Mouse (Mus musculus) G1E (cell line): Measurements from ENCODE around the gene Ptcd1. TPM values are rescaled to one million over a fixed set of nuclear protein-coding genes. Genes with fewer than 3 reads are reported as not detected.

Source experiments
- ATAC-seq: 2 replicates; pipeline ENCODE4 v1.8.0; 2016; ENCODE audit warnings: mild to moderate bottlenecking; ENCODE audit not compliant: insufficient number of reproducible peaks, poor library complexity, low FRiP score, severe bottlenecking; ENCODE audit errors: extremely low read depth
- DNase-seq: peaks from one replicate; pipeline ENCODE4 v3.0.0; 2012; ENCODE audit warnings: low spot score
- H3K27me3 ChIP-seq: 2 replicates; pipeline ENCODE4 v1.6.1; 2012; ENCODE audit warnings: mild to moderate bottlenecking, low read length, inconsistent platforms; ENCODE audit not compliant: insufficient read depth
- H3K36me3 ChIP-seq: replicated peaks from 2 replicates; pipeline ENCODE3; 2012; ENCODE audit warnings: mild to moderate bottlenecking, inconsistent platforms
- H3K4me1 ChIP-seq: 2 replicates; pipeline ENCODE4 v1.6.1; 2012; ENCODE audit warnings: low read depth, low read length, inconsistent platforms, mixed read lengths; ENCODE audit not compliant: insufficient read depth
- H3K4me3 ChIP-seq: 2 replicates; pipeline ENCODE4 v1.5.1; 2012; ENCODE audit warnings: low read depth, mild to moderate bottlenecking, inconsistent platforms, low read length, moderate library complexity, mixed read lengths
- H3K9me3 ChIP-seq: replicated peaks from 2 replicates; pipeline ENCODE4 v1.6.1; 2012; ENCODE audit warnings: inconsistent platforms
- CTCF ChIP-seq: IDR thresholded peaks from 2 replicates; pipeline ENCODE4 v1.5.1; 2012; ENCODE audit warnings: low read depth, low read length, inconsistent platforms, mixed read lengths
- GATA1 ChIP-seq: IDR thresholded peaks from 2 replicates; pipeline ENCODE4 v1.6.1; 2012; ENCODE audit warnings: borderline replicate concordance, low read length, inconsistent platforms, mixed read lengths
- GATA2 ChIP-seq: IDR thresholded peaks from 2 replicates; pipeline ENCODE4 v1.6.1; 2012; ENCODE audit warnings: low read depth, low read length, inconsistent platforms, borderline replicate concordance
- POLR2AphosphoS5 ChIP-seq: IDR thresholded peaks from 2 replicates; pipeline ENCODE4 v1.6.1; 2012; ENCODE audit warnings: low read depth, low read length, inconsistent platforms; ENCODE audit not compliant: insufficient replicate concordance
- TAL1 ChIP-seq: conservative IDR thresholded peaks from 2 replicates; pipeline ENCODE4 v1.6.1; 2012; ENCODE audit warnings: low read depth, low read length, inconsistent platforms, mixed read lengths
- polyA plus RNA-seq: library from polyadenylated mRNA; stranded (reverse); fragments of >175 nt; gene quantifications from 2 replicates; pipeline ENCODE4 v1.2.3, GENCODE M21; 2012
- total RNA-seq, 2 experiments: library from RNA; stranded (forward) in 1 of 2; stranded (reverse) in 1 of 2; fragments of 200-1000 nt in 1 of 2; fragments of >200 nt in 1 of 2; fragmentation: Nextera tagmentation in 1 of 2; gene quantifications; 2 replicates each; pipeline ENCODE4 v1.2.3; 2014 to 2017

Gene Ptcd1
- total and polyA plus RNA-seq, 3 experiments, result 8.2 to 17.1 (median 10.9) TPM

DNA sequence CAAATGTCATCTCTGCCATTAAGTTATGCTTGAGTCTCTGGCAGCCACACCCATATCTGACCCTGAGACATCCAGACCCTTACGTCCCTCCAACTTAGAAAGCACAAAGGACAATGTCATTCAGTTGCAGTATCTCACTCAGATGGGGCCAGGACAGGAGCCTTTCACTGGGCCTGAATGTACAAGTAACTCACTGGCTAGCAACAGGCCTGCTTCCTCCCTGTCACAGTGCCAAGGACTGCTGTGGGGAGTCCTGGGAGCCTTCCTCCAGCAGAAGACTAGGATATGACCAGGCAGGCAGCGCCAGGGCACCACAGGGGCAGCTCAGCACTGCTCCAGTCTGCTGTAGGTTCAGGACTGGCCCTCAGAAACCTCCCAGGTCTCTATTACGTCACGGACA, 37.8 kb downstream of the Ptcd1 start:
- peaks cover 98% of the 10 kb centered on the region for H3K36me3 ChIP-seq
- ATAC-seq (no peak), DNase-seq (no peak)
- no peaks in the 10 kb centered on the region for H3K27me3 ChIP-seq
- H3K4me1 ChIP-seq, result peaks cover 56% of the 10 kb centered on the region
- H3K9me3 ChIP-seq, result no peaks in the 10 kb centered on the region
- no peak overlapping the region for H3K4me3 ChIP-seq
- TF ChIP-seq CTCF (no peak), POLR2AphosphoS5 (0 out of 2 replicates have a peak, but pooled peaks have one; percentile 21)

DNA sequence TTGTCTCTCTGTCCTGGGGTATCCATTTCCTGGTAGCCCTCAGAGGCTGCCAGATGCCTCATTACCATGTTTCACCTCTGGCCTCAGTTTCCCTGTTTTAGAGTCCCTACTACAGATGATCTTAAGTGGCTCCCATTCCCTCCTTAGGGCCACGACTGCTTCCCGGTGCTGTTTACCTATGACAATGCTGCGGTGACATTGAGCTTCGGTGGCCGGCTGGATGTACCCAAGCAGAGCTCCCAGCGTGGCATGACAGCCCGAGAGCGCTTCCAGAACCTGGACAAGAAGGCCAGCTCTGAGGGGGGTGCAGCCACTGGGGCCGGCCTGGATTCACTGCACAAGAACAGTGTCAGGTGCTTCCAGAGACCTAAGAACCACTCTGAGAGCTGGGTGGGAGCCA, 40.3 kb downstream of the Ptcd1 start:
- peaks cover 98% of the 10 kb centered on the region for H3K36me3 ChIP-seq

DNA sequence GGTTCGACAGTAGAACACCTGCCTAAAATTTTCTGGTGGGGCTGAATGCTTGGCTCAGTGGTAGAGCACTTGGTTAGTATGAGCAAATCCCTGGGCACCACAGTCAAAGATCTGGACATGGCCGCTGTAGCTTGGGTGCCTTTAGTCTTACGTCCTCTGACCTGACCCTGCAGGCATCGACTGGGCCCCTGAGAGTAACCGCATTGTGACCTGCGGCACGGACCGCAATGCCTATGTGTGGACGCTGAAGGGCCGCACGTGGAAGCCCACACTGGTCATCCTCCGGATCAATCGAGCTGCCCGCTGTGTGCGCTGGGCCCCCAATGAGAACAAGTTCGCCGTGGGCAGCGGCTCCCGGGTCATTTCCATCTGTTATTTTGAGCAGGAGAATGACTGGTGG, 43.5 kb downstream of the Ptcd1 start:
- DNase-seq, result no peak
- TF ChIP-seq TAL1 (no peak), CTCF (no peak), GATA2 (no peak), GATA1 (no peak), POLR2AphosphoS5 (no peak)
- H3K36me3 ChIP-seq, result peaks cover 100% of the 10 kb centered on the region
- H3K4me1 ChIP-seq, result peaks cover 65% of the 10 kb centered on the region
- H3K9me3 ChIP-seq, result peaks cover 11% of the 10 kb centered on the region
- no peak for ATAC-seq
- no peaks in the 10 kb centered on the region for H3K27me3 ChIP-seq
- H3K4me3 ChIP-seq, result no peak overlapping the region

More for the DNA sequence above, 40.3 kb downstream of the Ptcd1 start:
- TF ChIP-seq POLR2AphosphoS5 (no peak), GATA2 (no peak), TAL1 (no peak), CTCF (no peak), GATA1 (no peak)
- Histone ChIP-seq H3K27me3 (no peaks in the 10 kb centered on the region), H3K4me3 (no peak overlapping the region), H3K9me3 (peaks cover 4% of the 10 kb centered on the region; the same call in 1 of the 2 replicates), H3K4me1 (peaks cover 61% of the 10 kb centered on the region)
- no peak for ATAC-seq
- no peak for DNase-seq

DNA sequence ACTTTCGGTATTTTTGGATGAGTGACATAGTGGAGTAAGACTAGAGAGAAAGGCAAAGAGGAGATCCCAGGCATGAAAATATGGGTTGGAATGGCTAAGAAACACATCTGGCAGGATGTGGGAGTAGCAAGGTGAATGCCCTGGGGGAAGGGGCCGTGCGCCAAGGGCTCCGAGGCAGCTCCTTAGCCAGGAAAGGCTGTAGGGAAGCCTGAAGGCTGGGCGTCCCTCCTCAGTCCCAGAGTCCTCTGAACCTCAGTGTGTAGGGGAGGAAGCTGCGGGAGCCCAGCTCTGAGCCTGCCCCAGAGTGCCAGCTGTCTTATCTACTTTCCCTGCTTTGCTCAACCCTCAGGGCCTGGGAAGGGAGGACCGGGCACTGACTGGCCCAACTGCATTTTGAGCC, 46.0 kb downstream of the Ptcd1 start:
- DNase-seq, result no peak
- Histone ChIP-seq H3K4me1 (peaks cover 71% of the 10 kb centered on the region), H3K27me3 (no peaks in the 10 kb centered on the region), H3K36me3 (peaks cover 93% of the 10 kb centered on the region), H3K9me3 (peaks cover 12% of the 10 kb centered on the region), H3K4me3 (0 out of 2 replicates have a peak overlapping the region, but pooled peaks have one; percentile 27)
- no peak for TF ChIP-seq CTCF
- TF ChIP-seq GATA1, result no peak
- TF ChIP-seq TAL1, result no peak
- TF ChIP-seq GATA2, result no peak
- TF ChIP-seq POLR2AphosphoS5, result no peak
- no peak for ATAC-seq

DNA sequence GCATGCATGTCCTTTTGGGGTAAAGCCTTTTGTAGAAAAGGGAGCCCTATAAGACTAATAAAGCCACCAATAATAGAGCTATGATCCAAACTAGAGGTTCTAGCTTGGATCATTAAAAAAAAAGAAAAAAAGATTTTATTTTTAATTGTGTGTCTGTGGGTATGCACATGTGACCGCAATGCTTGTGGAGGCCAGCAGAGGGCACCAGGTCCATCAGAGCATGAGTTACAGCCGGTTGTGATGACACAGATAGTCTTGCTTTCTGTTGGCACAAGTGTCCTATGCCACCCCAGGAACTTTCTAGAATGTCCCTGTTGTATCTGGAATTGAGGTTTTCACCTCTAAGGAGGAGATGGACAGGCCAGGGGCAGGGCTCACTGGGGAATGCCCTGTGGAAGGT, 47.5 kb downstream of the Ptcd1 start:
- peaks cover 78% of the 10 kb centered on the region for H3K36me3 ChIP-seq

DNA sequence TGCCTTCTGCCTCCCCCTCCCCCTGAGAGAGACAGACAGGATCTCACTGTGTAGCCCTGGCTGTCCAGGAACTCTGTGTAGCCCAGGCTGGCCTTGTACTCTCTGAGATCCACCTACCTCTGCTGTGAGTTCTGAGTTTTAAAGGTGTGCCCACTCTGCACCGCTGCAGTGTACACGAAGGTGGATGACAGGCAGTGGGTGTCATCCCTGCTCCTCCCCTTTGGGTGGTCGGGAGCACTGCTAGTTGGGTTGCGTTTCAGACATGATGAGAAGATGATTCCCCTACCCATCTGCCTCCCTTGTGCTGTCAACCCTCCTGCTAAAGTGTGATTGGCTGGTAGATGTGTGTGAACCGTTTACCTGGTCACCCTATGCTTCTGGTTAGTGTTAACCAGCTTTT, 48.4 kb downstream of the Ptcd1 start:
- ATAC-seq, result no peak
- peaks cover 70% of the 10 kb centered on the region for H3K4me1 ChIP-seq

More for the DNA sequence above, 47.5 kb downstream of the Ptcd1 start:
- peaks cover 12% of the 10 kb centered on the region for H3K9me3 ChIP-seq
- no peak for ATAC-seq
- no peak for TF ChIP-seq TAL1
- no peak for TF ChIP-seq GATA2
- TF ChIP-seq CTCF, result no peak
- no peak for TF ChIP-seq GATA1
- no peak for TF ChIP-seq POLR2AphosphoS5
- H3K27me3 ChIP-seq, result no peaks in the 10 kb centered on the region
- DNase-seq, result no peak
- no peak overlapping the region for H3K4me3 ChIP-seq
- H3K4me1 ChIP-seq, result peaks cover 68% of the 10 kb centered on the region

DNA sequence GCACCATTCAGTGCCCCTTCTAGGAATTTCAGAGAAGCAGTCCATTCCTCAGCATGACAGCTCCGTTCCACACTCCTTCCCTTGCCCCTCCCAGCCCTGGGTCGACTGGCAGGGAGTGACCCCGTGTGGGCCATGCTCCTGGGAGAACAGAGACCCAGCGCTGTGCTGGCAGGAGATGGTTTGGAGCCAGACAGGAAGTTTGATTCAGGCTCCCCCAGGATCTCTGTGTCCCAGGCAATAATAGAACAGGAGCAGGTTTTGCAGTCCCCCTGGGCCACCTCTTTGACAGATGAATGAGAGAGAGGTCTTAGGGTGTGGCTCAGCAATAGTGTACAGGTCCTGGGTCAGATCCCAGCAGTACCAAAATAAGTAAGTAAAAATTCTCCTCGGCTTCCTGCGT, 48.9 kb downstream of the Ptcd1 start:
- peaks cover 9% of the 10 kb centered on the region for H3K9me3 ChIP-seq
- ATAC-seq, result no peak
- H3K4me3 ChIP-seq, result no peak overlapping the region
- DNase-seq, result no peak
- TF ChIP-seq GATA2, result no peak
- peaks cover 64% of the 10 kb centered on the region for H3K36me3 ChIP-seq
- no peaks in the 10 kb centered on the region for H3K27me3 ChIP-seq
- H3K4me1 ChIP-seq, result peaks cover 72% of the 10 kb centered on the region

More for the DNA sequence above, 48.4 kb downstream of the Ptcd1 start:
- TF ChIP-seq CTCF, result no peak
- H3K4me3 ChIP-seq, result no peak overlapping the region
- peaks cover 11% of the 10 kb centered on the region for H3K9me3 ChIP-seq
- no peak for DNase-seq
- H3K27me3 ChIP-seq, result no peaks in the 10 kb centered on the region
- H3K36me3 ChIP-seq, result peaks cover 68% of the 10 kb centered on the region
